Mouse (Mus musculus) embryonic fibroblast, embryonic 13.5 days (primary cell): ENCODE data around the gene Slc51b.

Experiments used
- CTCF ChIP-seq: IDR thresholded peaks from 2 replicates; pipeline ENCODE4 v1.5.1; 2011; ENCODE audit warnings: mild to moderate bottlenecking, control low read depth, low read length, moderate library complexity, borderline replicate concordance; ENCODE audit not compliant: insufficient read depth
- POLR2A ChIP-seq: IDR thresholded peaks from 2 replicates; pipeline ENCODE4 v1.6.1; 2011; ENCODE audit warnings: low read depth, mild to moderate bottlenecking, control low read depth, low read length, moderate library complexity

DNA sequence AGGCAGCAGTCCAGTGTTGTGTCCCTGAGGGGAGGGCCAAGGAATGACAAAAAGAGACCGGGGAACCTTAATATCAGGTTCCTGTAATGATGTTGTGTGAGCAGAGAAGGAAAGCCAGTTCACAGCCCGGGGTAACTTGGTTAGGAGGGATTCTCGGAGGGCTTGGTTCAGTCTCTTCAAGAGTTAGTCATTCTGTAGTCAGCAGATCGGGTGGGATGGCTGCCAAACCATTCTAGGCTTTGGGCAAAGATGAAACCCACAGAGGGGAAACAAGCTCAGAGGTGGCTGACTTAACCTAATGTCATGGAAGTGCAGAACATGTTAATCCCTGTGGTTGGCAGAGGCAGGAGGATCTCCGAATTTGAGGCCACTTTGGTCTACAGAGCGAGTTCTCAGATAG, 41.4 kb upstream of the Slc51b start:
- TF ChIP-seq CTCF, result no peak
- TF ChIP-seq POLR2A, result no peak
